Mouse (Mus musculus): ENCODE measurements at regions not wholly inside any gene's neighbourhood (a gene's known extent, or its start where the extent isn't known, plus 50 kb on each side); places are given as distances from the start of the nearest gene placed in this dataset.

- WGBS = 16% methylated on average over 8 of the region's 8 CpGs
- Histone ChIP-seq H3K4me1 (ENCODE audit: control insufficient read depth, insufficient read depth, low read length) (peaks cover 5% of the 10 kb centered on the region; the same call in 1 of the 2 replicates), H3K27ac (ENCODE audit: insufficient read depth, low read length) (no peak overlapping the region), H3K4me3 (replicated peaks; ENCODE audit: insufficient read depth, low read depth, low read length) (peak overlapping the region; percentile 43), H3K27me3 (ENCODE audit: control insufficient read depth, insufficient read depth, low read length) (no peaks in the 10 kb centered on the region)
- TF ChIP-seq POLR2A (IDR thresholded peaks at IDR 0.05; ENCODE audit: borderline replicate concordance, insufficient read depth, low read length) (no peak), CTCF (IDR thresholded peaks at IDR 0.05; ENCODE audit: borderline replicate concordance, insufficient read depth, low read depth, low read length) (no peak)
- no peak for DNase-seq
Measured at GRCm38 (mm10) chr2:180854349-180855004, 66.3 kb downstream of the Ythdf1 start.

- no peaks in the 10 kb centered on the region for H3K27me3 ChIP-seq (ENCODE audit: control insufficient read depth, insufficient read depth, low read length)
- TF ChIP-seq POLR2A (IDR thresholded peaks at IDR 0.05; ENCODE audit: borderline replicate concordance, insufficient read depth, low read length) (no peak), CTCF (IDR thresholded peaks at IDR 0.05; ENCODE audit: borderline replicate concordance, insufficient read depth, low read depth, low read length) (no peak)
- 81% methylated on average over 8 of the region's 8 CpGs for WGBS
- no peak for DNase-seq
- H3K4me3 ChIP-seq (replicated peaks; ENCODE audit: insufficient read depth, low read depth, low read length) = no peak overlapping the region
- no peak overlapping the region for H3K27ac ChIP-seq (ENCODE audit: insufficient read depth, low read length)
- H3K4me1 ChIP-seq (ENCODE audit: control insufficient read depth, insufficient read depth, low read length) = peaks cover 3% of the 10 kb centered on the region
Measured at GRCm38 (mm10) chr2:180847497-180847896, 70.8 kb upstream of the Bhlhe23 start.

- WGBS = 74% methylated on average over 5 of the region's 5 CpGs
- TF ChIP-seq CTCF (IDR thresholded peaks at IDR 0.05; ENCODE audit: borderline replicate concordance, insufficient read depth, low read depth, low read length) (no peak), POLR2A (IDR thresholded peaks at IDR 0.05; ENCODE audit: borderline replicate concordance, insufficient read depth, low read length) (no peak)
- no peaks in the 10 kb centered on the region for H3K27me3 ChIP-seq (ENCODE audit: control insufficient read depth, insufficient read depth, low read length)
- no peak for DNase-seq
- H3K4me3 ChIP-seq (replicated peaks; ENCODE audit: insufficient read depth, low read depth, low read length) = no peak overlapping the region
- H3K27ac ChIP-seq (ENCODE audit: insufficient read depth, low read length) = no peak overlapping the region
- H3K4me1 ChIP-seq (ENCODE audit: control insufficient read depth, insufficient read depth, low read length) = peaks cover 3% of the 10 kb centered on the region
Measured at GRCm38 (mm10) chr2:180845011-180845410, 68.3 kb upstream of the Bhlhe23 start.

DNA sequence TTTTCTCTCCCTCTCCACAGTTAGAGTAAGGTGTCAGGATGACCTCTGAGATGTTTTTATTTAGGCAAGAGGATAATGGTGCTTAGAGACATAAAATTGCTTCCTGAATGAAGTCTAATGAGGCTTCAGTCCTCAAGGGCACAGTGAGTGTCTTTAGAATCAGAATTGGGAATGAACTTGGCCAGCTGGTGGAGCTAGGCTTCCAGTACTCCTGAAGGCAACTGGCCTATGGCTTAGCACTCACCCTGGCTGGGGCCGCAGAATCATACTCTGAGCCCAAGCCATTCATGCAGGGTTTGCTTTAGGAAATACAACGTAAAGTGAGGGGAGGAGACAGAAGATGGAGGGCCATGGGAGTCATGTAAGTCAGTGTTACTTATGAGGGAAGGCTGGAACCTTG is 67.0 kb upstream of the Bhlhe23 start:
- Histone ChIP-seq H3K4me3 (replicated peaks; ENCODE audit: insufficient read depth, low read depth, low read length) (no peak overlapping the region), H3K27me3 (ENCODE audit: control insufficient read depth, insufficient read depth, low read length) (no peaks in the 10 kb centered on the region), H3K27ac (ENCODE audit: insufficient read depth, low read length) (no peak overlapping the region), H3K4me1 (ENCODE audit: control insufficient read depth, insufficient read depth, low read length) (peaks cover 3% of the 10 kb centered on the region)
- TF ChIP-seq POLR2A (IDR thresholded peaks at IDR 0.05; ENCODE audit: borderline replicate concordance, insufficient read depth, low read length) (no peak), CTCF (IDR thresholded peaks at IDR 0.05; ENCODE audit: borderline replicate concordance, insufficient read depth, low read depth, low read length) (peak; percentile 54; the same call in 1 of the 2 replicates)
- WGBS = 35% methylated on average over 2 of the region's 2 CpGs
- peak in 1 of 2 experiments; percentile 33 for DNase-seq

GRCm38 (mm10) chr2:180839126-180839525 is 62.4 kb upstream of the Bhlhe23 start:
- no peak overlapping the region for H3K27ac ChIP-seq (ENCODE audit: insufficient read depth, low read length)
- H3K4me1 ChIP-seq (ENCODE audit: control insufficient read depth, insufficient read depth, low read length) = peaks cover 13% of the 10 kb centered on the region
- no peaks in the 10 kb centered on the region for H3K27me3 ChIP-seq (ENCODE audit: control insufficient read depth, insufficient read depth, low read length)
- no peak overlapping the region for H3K4me3 ChIP-seq (replicated peaks; ENCODE audit: insufficient read depth, low read depth, low read length)
- no peak for TF ChIP-seq POLR2A (IDR thresholded peaks at IDR 0.05; ENCODE audit: borderline replicate concordance, insufficient read depth, low read length)
- no peak for TF ChIP-seq CTCF (IDR thresholded peaks at IDR 0.05; ENCODE audit: borderline replicate concordance, insufficient read depth, low read depth, low read length)
- 41% methylated on average over 4 of the region's 4 CpGs for WGBS
- no peak for DNase-seq

GRCm38 (mm10) chr2:180837996-180838395 is 61.3 kb upstream of the Bhlhe23 start:
- H3K27ac ChIP-seq (ENCODE audit: insufficient read depth, low read length) = no peak overlapping the region
- TF ChIP-seq POLR2A (IDR thresholded peaks at IDR 0.05; ENCODE audit: borderline replicate concordance, insufficient read depth, low read length) = no peak
- no peak for TF ChIP-seq CTCF (IDR thresholded peaks at IDR 0.05; ENCODE audit: borderline replicate concordance, insufficient read depth, low read depth, low read length)
- H3K4me1 ChIP-seq (ENCODE audit: control insufficient read depth, insufficient read depth, low read length) = peaks cover 10% of the 10 kb centered on the region
- no peak for DNase-seq
- no peak overlapping the region for H3K4me3 ChIP-seq (replicated peaks; ENCODE audit: insufficient read depth, low read depth, low read length)
- no peaks in the 10 kb centered on the region for H3K27me3 ChIP-seq (ENCODE audit: control insufficient read depth, insufficient read depth, low read length)
- WGBS = 47% methylated on average over 3 of the region's 3 CpGs

DNA sequence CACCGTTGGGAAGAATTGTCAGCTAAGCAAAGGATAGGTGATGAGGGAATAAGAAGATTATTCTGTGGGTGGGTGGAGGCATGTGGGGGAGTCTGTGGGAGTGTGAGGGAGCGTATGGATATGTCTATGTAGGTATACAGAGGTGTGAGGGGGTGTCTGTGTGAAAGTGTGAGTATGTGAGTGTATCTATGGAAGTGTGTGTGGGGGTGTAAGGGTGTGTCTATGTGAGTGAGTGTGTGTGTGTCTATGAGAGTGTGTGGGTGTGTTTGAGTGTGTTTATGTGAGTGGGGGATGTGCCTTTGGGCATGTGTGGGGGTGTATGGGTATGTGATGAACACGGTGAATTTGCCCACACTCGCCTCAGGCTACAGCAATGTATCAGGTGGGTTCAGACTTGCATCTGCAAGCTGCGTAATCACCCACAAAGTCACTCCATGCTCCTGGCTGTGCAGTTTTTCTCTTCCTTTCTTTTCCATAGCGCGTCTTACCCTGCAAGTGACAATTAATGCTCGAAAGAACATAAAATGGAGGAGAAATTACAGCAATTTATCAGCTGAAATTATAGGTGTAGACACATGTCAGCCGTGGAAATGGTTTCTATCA is 60.7 kb upstream of the Bhlhe23 start:
- 86% methylated on average over 9 of the region's 9 CpGs for WGBS
- DNase-seq = no peak
- H3K27me3 ChIP-seq (ENCODE audit: control insufficient read depth, insufficient read depth, low read length) = no peaks in the 10 kb centered on the region
- TF ChIP-seq CTCF (IDR thresholded peaks at IDR 0.05; ENCODE audit: borderline replicate concordance, insufficient read depth, low read depth, low read length) (no peak), POLR2A (IDR thresholded peaks at IDR 0.05; ENCODE audit: borderline replicate concordance, insufficient read depth, low read length) (no peak)
- H3K27ac ChIP-seq (ENCODE audit: insufficient read depth, low read length) = no peak overlapping the region
- H3K4me3 ChIP-seq (replicated peaks; ENCODE audit: insufficient read depth, low read depth, low read length) = no peak overlapping the region
- peaks cover 10% of the 10 kb centered on the region for H3K4me1 ChIP-seq (ENCODE audit: control insufficient read depth, insufficient read depth, low read length)
